Mouse (Mus musculus) midbrain, postnatal 0 days (tissue): ENCODE results near the gene Fosl1. TPM values are rescaled to one million over a fixed set of nuclear protein-coding genes. Genes with fewer than 3 reads are reported as not detected.
A peak's percentile ranks its signal among the peaks of the same experiment; 100 is the strongest.
"Not testable (repeated sequence)": the region's sequence is repeated elsewhere in the genome, so short reads cannot be mapped to it uniquely, and the experiment has no call there.

Experiments used
- ATAC-seq: fragments of 200-750 bp; cut with Nextera tagmentation; 2 replicates; pipeline ENCODE4 v1.8.0; 2017; ENCODE audit warnings: moderate number of reproducible peaks, mild to moderate bottlenecking, moderate TSS enrichment, moderate library complexity; ENCODE audit not compliant: low FRiP score
- DNase-seq: peaks from one replicate; pipeline ENCODE4 v3.0.0-alpha.2; 2015; ENCODE audit warnings: low spot score
- H3K27ac ChIP-seq: fragments of 300-500 bp; sonication (generic); 2 replicates; pipeline ENCODE4 v1.5.1; 2014; ENCODE audit warnings: low read depth, mild to moderate bottlenecking, low read length, mixed read lengths
- H3K27me3 ChIP-seq: fragments of 300-500 bp; sonication (generic); 2 replicates; pipeline ENCODE4 v1.6.1; 2014; ENCODE audit warnings: low read length, control low read depth, mixed read lengths; ENCODE audit not compliant: insufficient read depth
- H3K36me3 ChIP-seq: fragments of 300-500 bp; sonication (generic); 2 replicates; pipeline ENCODE4 v1.6.1; 2014; ENCODE audit warnings: low read length, control low read depth, mixed read lengths; ENCODE audit not compliant: insufficient read depth
- H3K4me1 ChIP-seq: fragments of 300-500 bp; sonication (generic); 2 replicates; pipeline ENCODE4 v1.6.1; 2014; ENCODE audit warnings: mild to moderate bottlenecking, control low read depth, antibody characterized with exemption, low read length, mixed read lengths; ENCODE audit not compliant: insufficient read depth
- H3K4me2 ChIP-seq: fragments of 300-500 bp; sonication (generic); 2 replicates; pipeline ENCODE4 v1.6.1; 2014; ENCODE audit warnings: low read depth, mild to moderate bottlenecking, low read length, mixed read lengths; ENCODE audit not compliant: poor library complexity, severe bottlenecking
- H3K4me3 ChIP-seq: fragments of 300-500 bp; sonication (generic); 2 replicates; pipeline ENCODE4 v1.5.1; 2014; ENCODE audit warnings: low read depth, mild to moderate bottlenecking, low read length, moderate library complexity
- H3K9ac ChIP-seq: fragments of 300-500 bp; sonication (generic); replicated peaks from 2 replicates; pipeline ENCODE4 v1.6.1; 2014; ENCODE audit warnings: mild to moderate bottlenecking, low read length, moderate library complexity, mixed read lengths; ENCODE audit not compliant: poor library complexity, severe bottlenecking
- H3K9me3 ChIP-seq: fragments of 300-500 bp; sonication (generic); 2 replicates; pipeline ENCODE4 v1.6.1; 2016; ENCODE audit warnings: low read length, control low read depth
- CTCF ChIP-seq: IDR thresholded peaks from 2 replicates; pipeline ENCODE4 v1.5.1; 2016; ENCODE audit warnings: antibody characterized with exemption, mild to moderate bottlenecking
- WGBS: fragments of 180-500 bp; shearing (Covaris S2); extraction: QIAGEN DNeasy Blood & Tissue Kit; methylation state at CpG from one replicate; pipeline ENCODE4 v1.1.7; 2014; 5-methylcytosine and 5-hydroxymethylcytosine counted together
- polyA plus RNA-seq: library from polyadenylated mRNA; unstranded; fragments of >200 nt; fragmentation: Nextera tagmentation; extraction: Ambion mirVana; gene quantifications from 2 replicates; pipeline ENCODE4 v1.2.1, GENCODE M21; 2015
- total RNA-seq: library from RNA; depleted of rRNA; stranded (reverse); fragments of >200 nt; gene quantifications from 2 replicates; pipeline ENCODE4 v1.2.3, GENCODE M21; 2014

Fosl1 gene
- total and polyA plus RNA-seq, 2 experiments from 2014 or later, result 0.11 TPM; not detected in 1

- TF ChIP-seq CTCF, result peak; percentile 86
- under 1% methylated on average over 39 of the region's 39 CpGs for WGBS
- Histone ChIP-seq H3K4me2 (peak within 1 kb of the TSS; percentile 83), H3K27me3 (no peaks in the 10 kb centered on the region), H3K4me1 (peaks cover 3% of the 10 kb centered on the region; the same call in 1 of the 2 replicates), H3K36me3 (peaks cover 35% of the 10 kb centered on the region), H3K27ac (peak within 1 kb of the TSS; percentile 98), H3K4me3 (peak within 1 kb of the TSS; percentile 52), H3K9ac (peak within 1 kb of the TSS; percentile 74), H3K9me3 (no peaks in the 10 kb centered on the region)
- ATAC-seq, result peak; percentile 64
- peak; percentile 96 for DNase-seq
Measured at GRCm38 (mm10) chr19:5487768-5488550, 40.6 kb downstream of the Fosl1 start, which contains the start of gene Mus81. Mus81 (minus strand) TSS chr19:5488402.

GRCm38 (mm10) chr19:5488878-5489571 is 41.7 kb downstream of the Fosl1 start:
- H3K9me3 ChIP-seq, result no peaks in the 10 kb centered on the region
- H3K9ac ChIP-seq, result peak overlapping the region; percentile 53
- ATAC-seq (peak; percentile 74), DNase-seq (peak; percentile 97)
- H3K4me2 ChIP-seq, result peak overlapping the region; percentile 83
- peak overlapping the region; percentile 52 for H3K4me3 ChIP-seq
- TF ChIP-seq CTCF, result peak; percentile 52; the same call in 1 of the 2 replicates
- H3K36me3 ChIP-seq, result peaks cover 31% of the 10 kb centered on the region
- peaks cover 3% of the 10 kb centered on the region; the same call in 1 of the 2 replicates for H3K4me1 ChIP-seq
- peak overlapping the region; percentile 98 for H3K27ac ChIP-seq
- no peaks in the 10 kb centered on the region for H3K27me3 ChIP-seq
- under 1% methylated on average over 26 of the region's 26 CpGs for WGBS

GRCm38 (mm10) chr19:5489721-5490120 is 42.4 kb downstream of the Fosl1 start:
- peak overlapping the region; percentile 96; the same call in 1 of the 2 replicates for H3K9ac ChIP-seq
- WGBS, result 48% methylated on average over 10 of the region's 10 CpGs
- H3K9me3 ChIP-seq, H3K27me3 ChIP-seq, H3K4me1 ChIP-seq, ATAC-seq, DNase-seq: not testable (repeated sequence)
- peaks cover 27% of the 10 kb centered on the region for H3K36me3 ChIP-seq
- H3K4me2 ChIP-seq, result peak overlapping the region; percentile 65
- H3K27ac ChIP-seq, result peak overlapping the region; percentile 99
- peak overlapping the region; percentile 71 for H3K4me3 ChIP-seq

GRCm38 (mm10) chr19:5490313-5490897 is 43.1 kb downstream of the Fosl1 start, which contains the start of gene Cfl1:
Cfl1 (plus strand) TSS chr19:5490455.
- ATAC-seq, result peak; percentile 70
- WGBS, result under 1% methylated on average over 49 of the region's 62 CpGs
- Histone ChIP-seq H3K27ac (peak within 1 kb of the TSS; percentile 99), H3K4me2 (peak within 1 kb of the TSS; percentile 83), H3K9me3 (no peaks in the 10 kb centered on the region), H3K4me1 (peaks cover 3% of the 10 kb centered on the region; the same call in 1 of the 2 replicates), H3K27me3 (no peaks in the 10 kb centered on the region), H3K9ac (peak within 1 kb of the TSS; percentile 96), H3K36me3 (peaks cover 25% of the 10 kb centered on the region), H3K4me3 (peak within 1 kb of the TSS; percentile 71)
- peak; percentile 48 for TF ChIP-seq CTCF
- DNase-seq, result peak; percentile 96

- ATAC-seq, result 0 out of 2 replicates have a peak, but pooled peaks have one; percentile 24
- no peak for TF ChIP-seq CTCF
- Histone ChIP-seq H3K9me3 (no peaks in the 10 kb centered on the region), H3K27me3 (no peaks in the 10 kb centered on the region), H3K4me1 (peaks cover 3% of the 10 kb centered on the region; the same call in 1 of the 2 replicates), H3K9ac (peak overlapping the region; percentile 96), H3K36me3 (peaks cover 25% of the 10 kb centered on the region), H3K27ac (peak overlapping the region; percentile 99), H3K4me3 (peak overlapping the region; percentile 71), H3K4me2 (peak overlapping the region; percentile 65)
- DNase-seq, result peak; percentile 82
- under 1% methylated on average over 49 of the region's 59 CpGs for WGBS
Measured at GRCm38 (mm10) chr19:5490898-5491708, 43.8 kb downstream of the Fosl1 start.
